Mouse (Mus musculus): ENCODE measurements at regions not wholly inside any gene's neighbourhood (a gene's known extent, or its start where the extent isn't known, plus 50 kb on each side); places are given as distances from the start of the nearest gene placed in this dataset.

DNA sequence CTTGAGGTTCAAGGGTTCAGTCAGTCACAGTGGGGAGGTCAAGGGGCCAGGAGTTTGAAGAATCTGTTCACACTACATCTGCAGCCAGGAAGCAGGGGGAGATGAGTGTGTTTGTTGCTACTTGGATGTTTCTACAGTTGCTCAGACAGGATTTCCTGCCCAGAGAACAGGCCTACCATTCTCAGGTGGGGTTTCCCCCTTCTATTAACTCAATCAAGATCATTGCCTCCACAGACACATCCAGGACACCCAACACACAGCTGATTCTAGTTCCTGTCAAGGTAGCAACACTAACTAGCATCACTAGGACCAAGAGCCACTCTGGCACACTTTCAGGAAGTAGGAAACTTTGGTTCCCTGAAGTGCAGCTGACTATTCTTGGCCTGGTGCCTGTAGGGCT, 127.9 kb upstream of the Smim23 start:
- TF ChIP-seq POLR2A (IDR thresholded peaks at IDR 0.05; ENCODE audit: control insufficient read depth, low read depth, low read length) (no peak), CTCF (IDR thresholded peaks at IDR 0.05; ENCODE audit: control insufficient read depth, insufficient read depth, insufficient replicate concordance, low read depth, low read length) (no peak)
- no peaks in the 10 kb centered on the region for H3K27me3 ChIP-seq (ENCODE audit: control insufficient read depth, insufficient read depth, low read length)
- no peaks in the 10 kb centered on the region for H3K4me1 ChIP-seq (ENCODE audit: control insufficient read depth, insufficient read depth, low read length)

DNA sequence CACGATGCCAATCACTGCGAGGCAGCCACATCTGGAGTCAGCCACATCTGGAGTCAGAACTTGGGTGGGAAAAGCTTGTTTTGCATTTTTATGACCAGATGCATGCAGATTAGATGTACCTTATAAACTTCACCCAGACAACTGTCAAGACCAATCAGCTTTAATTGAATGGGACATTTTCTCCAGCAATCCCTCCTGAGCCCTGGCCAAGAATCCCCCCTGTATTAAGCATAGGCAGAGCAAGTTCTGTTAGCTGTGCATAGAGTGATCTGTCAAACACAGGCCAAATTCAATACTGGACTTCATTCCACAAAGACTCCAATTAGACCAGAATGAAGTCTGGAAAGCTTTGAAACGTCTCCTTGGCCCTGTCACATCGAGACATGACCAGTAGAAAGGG, 123.7 kb upstream of the Smim23 start:
- TF ChIP-seq CTCF (IDR thresholded peaks at IDR 0.05; ENCODE audit: control insufficient read depth, insufficient read depth, insufficient replicate concordance, low read depth, low read length) (no peak), POLR2A (IDR thresholded peaks at IDR 0.05; ENCODE audit: control insufficient read depth, low read depth, low read length) (no peak)
- Histone ChIP-seq H3K4me1 (ENCODE audit: control insufficient read depth, insufficient read depth, low read length) (no peaks in the 10 kb centered on the region), H3K4me3 (ENCODE audit: control insufficient read depth, low read depth, low read length) (no peak overlapping the region), H3K36me3 (ENCODE audit: control insufficient read depth, insufficient read depth, low read length) (no peaks in the 10 kb centered on the region), H3K27me3 (ENCODE audit: control insufficient read depth, insufficient read depth, low read length) (no peaks in the 10 kb centered on the region), H3K27ac (ENCODE audit: control insufficient read depth, insufficient read depth, low read depth, low read length) (no peak overlapping the region)

More for the DNA sequence above, 127.9 kb upstream of the Smim23 start:
- no peak overlapping the region for H3K4me3 ChIP-seq (ENCODE audit: control insufficient read depth, low read depth, low read length)
- H3K27ac ChIP-seq (ENCODE audit: control insufficient read depth, insufficient read depth, low read depth, low read length): no peak overlapping the region
- H3K36me3 ChIP-seq (ENCODE audit: control insufficient read depth, insufficient read depth, low read length): no peaks in the 10 kb centered on the region

DNA sequence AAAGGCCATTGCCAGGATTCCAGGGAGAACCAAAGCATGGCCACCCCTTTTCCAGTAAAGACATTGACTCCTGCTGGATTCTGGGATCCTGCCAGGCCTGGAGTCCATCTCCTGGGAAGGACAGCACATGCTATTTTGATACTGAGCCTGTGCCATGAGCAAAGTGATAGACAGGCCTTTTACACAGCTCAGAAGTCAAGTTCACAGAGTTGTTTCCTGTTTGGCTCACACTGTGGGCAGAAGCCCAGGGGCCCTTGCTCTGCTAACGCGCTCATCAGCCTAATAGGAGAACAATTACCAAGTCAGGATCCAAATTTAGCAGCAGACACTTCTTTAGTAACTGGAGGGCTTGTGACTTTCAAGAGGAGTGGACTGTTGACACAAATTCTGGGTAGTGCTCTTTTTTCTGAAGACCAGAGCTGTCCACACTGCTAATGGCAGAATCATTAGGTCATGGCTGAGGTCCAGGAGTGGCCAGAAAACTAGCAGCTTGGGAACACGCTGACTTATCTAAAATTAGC, 122.1 kb upstream of the Smim23 start:
- H3K27ac ChIP-seq (ENCODE audit: control insufficient read depth, insufficient read depth, low read depth, low read length): no peak overlapping the region
- no peak overlapping the region for H3K4me3 ChIP-seq (ENCODE audit: control insufficient read depth, low read depth, low read length)
- no peaks in the 10 kb centered on the region for H3K36me3 ChIP-seq (ENCODE audit: control insufficient read depth, insufficient read depth, low read length)
- no peaks in the 10 kb centered on the region for H3K4me1 ChIP-seq (ENCODE audit: control insufficient read depth, insufficient read depth, low read length)
- TF ChIP-seq CTCF (IDR thresholded peaks at IDR 0.05; ENCODE audit: control insufficient read depth, insufficient read depth, insufficient replicate concordance, low read depth, low read length): no peak
- no peak for TF ChIP-seq POLR2A (IDR thresholded peaks at IDR 0.05; ENCODE audit: control insufficient read depth, low read depth, low read length)
- no peaks in the 10 kb centered on the region for H3K27me3 ChIP-seq (ENCODE audit: control insufficient read depth, insufficient read depth, low read length)

DNA sequence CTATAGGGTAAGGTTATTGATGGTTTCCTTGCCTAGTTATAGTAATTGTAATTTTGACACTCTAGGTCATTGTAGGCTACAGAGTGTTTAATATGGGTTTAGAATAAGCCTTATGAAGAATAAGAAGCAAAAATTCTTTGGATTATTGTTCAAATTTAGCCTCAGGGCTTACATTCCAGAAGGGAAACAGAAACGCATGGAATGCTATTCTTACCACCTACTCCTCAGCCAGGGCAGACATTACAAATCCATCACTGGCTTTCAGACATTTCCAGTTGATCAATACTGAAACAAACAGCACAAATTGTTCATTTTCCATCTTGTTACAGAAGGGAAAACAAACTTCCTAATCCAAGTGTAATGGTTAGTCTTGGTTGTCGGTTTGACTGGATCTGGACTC, 120.7 kb upstream of the Smim23 start:
- Histone ChIP-seq H3K27ac (ENCODE audit: control insufficient read depth, insufficient read depth, low read depth, low read length) (no peak overlapping the region), H3K27me3 (ENCODE audit: control insufficient read depth, insufficient read depth, low read length) (no peaks in the 10 kb centered on the region), H3K4me3 (ENCODE audit: control insufficient read depth, low read depth, low read length) (no peak overlapping the region), H3K4me1 (ENCODE audit: control insufficient read depth, insufficient read depth, low read length) (no peaks in the 10 kb centered on the region), H3K36me3 (ENCODE audit: control insufficient read depth, insufficient read depth, low read length) (no peaks in the 10 kb centered on the region)
- TF ChIP-seq POLR2A (IDR thresholded peaks at IDR 0.05; ENCODE audit: control insufficient read depth, low read depth, low read length) (no peak), CTCF (IDR thresholded peaks at IDR 0.05; ENCODE audit: control insufficient read depth, insufficient read depth, insufficient replicate concordance, low read depth, low read length) (no peak)

DNA sequence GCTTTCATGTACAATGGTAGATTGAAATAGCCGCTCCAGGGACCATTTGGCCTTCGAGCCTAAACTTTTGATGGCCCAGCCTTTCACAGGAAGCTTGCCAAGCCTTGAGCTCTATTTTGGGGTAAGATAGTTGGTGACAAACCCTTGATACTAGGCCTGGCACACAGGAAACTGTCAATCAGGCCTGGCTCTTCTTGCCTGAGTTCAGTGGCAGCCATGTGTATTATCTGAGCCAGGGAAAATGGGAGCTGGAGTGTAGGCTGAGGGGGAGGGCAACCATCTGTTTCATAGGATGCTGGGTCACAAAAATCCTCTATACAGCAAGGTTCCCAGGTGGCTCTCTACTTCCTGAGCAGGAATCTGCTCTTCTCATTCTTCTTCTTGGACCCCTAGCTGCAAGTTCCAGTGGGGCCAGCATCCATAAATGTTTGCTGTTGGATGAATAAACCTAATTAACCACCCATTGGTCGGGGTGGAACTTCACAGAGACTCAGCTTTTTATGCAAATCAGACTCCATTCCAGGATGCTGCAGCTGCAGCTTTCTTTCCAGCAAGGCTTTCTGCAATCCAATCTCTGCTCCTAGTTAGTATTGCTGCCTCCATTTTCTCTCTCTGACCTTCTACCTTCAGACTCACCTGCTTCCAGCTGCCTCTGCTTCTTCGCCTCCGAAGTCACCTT, 117.1 kb upstream of the Smim23 start:
- no peak overlapping the region for H3K27ac ChIP-seq (ENCODE audit: control insufficient read depth, insufficient read depth, low read depth, low read length)
- TF ChIP-seq POLR2A (IDR thresholded peaks at IDR 0.05; ENCODE audit: control insufficient read depth, low read depth, low read length) (no peak), CTCF (IDR thresholded peaks at IDR 0.05; ENCODE audit: control insufficient read depth, insufficient read depth, insufficient replicate concordance, low read depth, low read length) (no peak)
- H3K4me3 ChIP-seq (ENCODE audit: control insufficient read depth, low read depth, low read length): no peak overlapping the region
- no peaks in the 10 kb centered on the region for H3K4me1 ChIP-seq (ENCODE audit: control insufficient read depth, insufficient read depth, low read length)
- no peaks in the 10 kb centered on the region for H3K36me3 ChIP-seq (ENCODE audit: control insufficient read depth, insufficient read depth, low read length)
- no peaks in the 10 kb centered on the region for H3K27me3 ChIP-seq (ENCODE audit: control insufficient read depth, insufficient read depth, low read length)

DNA sequence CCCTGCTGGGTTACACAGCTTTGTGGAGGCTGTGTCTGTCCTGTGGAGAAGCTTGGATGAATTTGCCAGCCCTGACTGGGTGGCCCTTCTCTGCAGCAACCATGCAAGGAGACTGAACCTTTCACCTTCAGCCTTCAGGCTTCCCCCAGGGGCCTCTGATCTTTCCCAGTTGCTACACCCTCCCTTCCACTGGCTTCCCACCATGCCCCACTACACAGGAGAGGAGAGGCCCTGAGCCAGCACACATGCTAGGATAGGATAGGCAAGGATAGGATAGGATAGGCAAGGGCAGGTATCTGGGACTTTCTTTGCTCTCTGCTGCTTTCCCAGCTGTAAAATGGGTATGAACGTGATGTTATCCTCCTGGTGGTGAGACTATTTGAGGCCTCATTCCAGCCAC, 114.7 kb upstream of the Smim23 start:
- TF ChIP-seq POLR2A (IDR thresholded peaks at IDR 0.05; ENCODE audit: control insufficient read depth, low read depth, low read length): no peak
- no peak for TF ChIP-seq CTCF (IDR thresholded peaks at IDR 0.05; ENCODE audit: control insufficient read depth, insufficient read depth, insufficient replicate concordance, low read depth, low read length)
- no peaks in the 10 kb centered on the region for H3K27me3 ChIP-seq (ENCODE audit: control insufficient read depth, insufficient read depth, low read length)
- no peaks in the 10 kb centered on the region for H3K4me1 ChIP-seq (ENCODE audit: control insufficient read depth, insufficient read depth, low read length)
- no peaks in the 10 kb centered on the region for H3K36me3 ChIP-seq (ENCODE audit: control insufficient read depth, insufficient read depth, low read length)
- no peak overlapping the region for H3K4me3 ChIP-seq (ENCODE audit: control insufficient read depth, low read depth, low read length)
- H3K27ac ChIP-seq (ENCODE audit: control insufficient read depth, insufficient read depth, low read depth, low read length): no peak overlapping the region

DNA sequence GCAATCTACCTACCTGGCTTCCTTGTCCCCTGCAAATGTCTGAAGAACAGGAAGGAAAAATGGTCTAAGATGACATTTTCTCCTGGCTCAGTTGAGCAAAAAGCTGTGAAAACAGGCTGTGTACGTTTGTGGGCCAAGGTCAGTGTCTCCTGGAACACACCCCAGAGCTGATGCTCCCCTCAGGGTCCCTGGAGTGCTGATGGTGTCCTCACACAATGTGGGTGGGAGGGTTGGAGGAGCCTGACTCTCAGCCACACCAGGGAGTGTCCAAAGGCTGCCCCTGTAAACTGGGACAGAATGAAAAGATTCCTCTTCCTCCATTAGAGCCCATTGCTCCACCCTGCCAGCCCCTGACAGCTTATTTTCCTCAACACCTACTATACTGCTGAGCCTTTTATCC, 112.8 kb upstream of the Smim23 start:
- Histone ChIP-seq H3K36me3 (ENCODE audit: control insufficient read depth, insufficient read depth, low read length) (no peaks in the 10 kb centered on the region), H3K4me1 (ENCODE audit: control insufficient read depth, insufficient read depth, low read length) (no peaks in the 10 kb centered on the region), H3K27me3 (ENCODE audit: control insufficient read depth, insufficient read depth, low read length) (no peaks in the 10 kb centered on the region), H3K4me3 (ENCODE audit: control insufficient read depth, low read depth, low read length) (no peak overlapping the region), H3K27ac (ENCODE audit: control insufficient read depth, insufficient read depth, low read depth, low read length) (no peak overlapping the region)
- TF ChIP-seq POLR2A (IDR thresholded peaks at IDR 0.05; ENCODE audit: control insufficient read depth, low read depth, low read length) (no peak), CTCF (IDR thresholded peaks at IDR 0.05; ENCODE audit: control insufficient read depth, insufficient read depth, insufficient replicate concordance, low read depth, low read length) (no peak)
